Mouse (Mus musculus): Measurements from ENCODE around the gene 1700029I15Rik. TPM values are rescaled to one million over a fixed set of nuclear protein-coding genes. Genes with fewer than 3 reads are reported as not detected.
"Not testable (repeated sequence)": the region's sequence is repeated elsewhere in the genome, so short reads cannot be mapped to it uniquely, and the experiment has no call there.

1700029I15Rik gene
- polyA plus RNA-seq, 1 experiment = 1.2 TPM

DNA sequence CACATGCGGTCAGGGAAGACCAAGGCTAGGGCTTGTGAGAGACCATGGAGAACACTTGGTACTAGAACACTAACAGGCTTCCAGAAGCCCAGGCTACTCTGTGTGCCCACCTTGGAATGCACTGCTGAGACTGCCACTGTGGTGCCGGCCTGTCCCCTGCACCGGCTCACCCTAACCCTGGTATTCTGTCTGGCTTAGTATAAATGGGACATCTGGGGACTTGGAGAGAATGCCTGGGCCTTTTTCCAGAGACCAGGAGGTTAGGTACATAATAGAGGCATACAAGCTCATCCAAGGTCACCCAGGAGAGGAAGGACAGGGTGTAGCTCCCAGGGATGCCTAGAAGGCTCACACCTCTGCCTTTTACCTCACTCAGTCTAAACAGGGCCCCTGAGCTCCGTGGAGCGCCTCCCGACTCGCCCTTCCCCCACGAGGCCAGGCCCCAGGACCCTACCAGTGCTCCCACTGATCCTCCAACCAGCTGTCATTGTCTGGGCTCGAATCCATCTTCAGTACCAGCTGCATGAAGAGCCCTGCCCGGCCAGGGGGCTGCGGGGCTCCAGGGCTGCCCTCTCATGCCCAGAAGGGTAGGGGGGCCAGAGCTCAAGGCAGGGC is 9.5 kb downstream of the 1700029I15Rik start:
- no peak for TF ChIP-seq EP300 (IDR thresholded peaks at IDR 0.05; ENCODE audit: insufficient read depth, low read depth, low read length)
- no peak for TF ChIP-seq CTCF (IDR thresholded peaks at IDR 0.05; ENCODE audit: low read depth, low read length)
- TF ChIP-seq POLR2A (IDR thresholded peaks at IDR 0.05; ENCODE audit: insufficient read depth, low read length) = no peak
- Histone ChIP-seq H3K4me1 (ENCODE audit: control insufficient read depth, insufficient read depth, low read length) (no peaks in the 10 kb centered on the region), H3K27ac (ENCODE audit: insufficient read depth, low read length) (no peak overlapping the region), H3K4me3 (ENCODE audit: low read depth, low read length) (0 out of 2 replicates have a peak overlapping the region, but pooled peaks have one; percentile 0), H3K9me3 (replicated peaks; ENCODE audit: control insufficient read depth, insufficient read depth, low read length, poor library complexity, severe bottlenecking) (no peaks in the 10 kb centered on the region), H3K9ac (ENCODE audit: low read depth, poor library complexity, severe bottlenecking) (no peak overlapping the region), H3K27me3 (ENCODE audit: control insufficient read depth, insufficient read depth, low read length, poor library complexity, severe bottlenecking) (no peaks in the 10 kb centered on the region), H3K36me3 (ENCODE audit: control insufficient read depth, insufficient read depth, low read length, poor library complexity, severe bottlenecking) (no peaks in the 10 kb centered on the region)

DNA sequence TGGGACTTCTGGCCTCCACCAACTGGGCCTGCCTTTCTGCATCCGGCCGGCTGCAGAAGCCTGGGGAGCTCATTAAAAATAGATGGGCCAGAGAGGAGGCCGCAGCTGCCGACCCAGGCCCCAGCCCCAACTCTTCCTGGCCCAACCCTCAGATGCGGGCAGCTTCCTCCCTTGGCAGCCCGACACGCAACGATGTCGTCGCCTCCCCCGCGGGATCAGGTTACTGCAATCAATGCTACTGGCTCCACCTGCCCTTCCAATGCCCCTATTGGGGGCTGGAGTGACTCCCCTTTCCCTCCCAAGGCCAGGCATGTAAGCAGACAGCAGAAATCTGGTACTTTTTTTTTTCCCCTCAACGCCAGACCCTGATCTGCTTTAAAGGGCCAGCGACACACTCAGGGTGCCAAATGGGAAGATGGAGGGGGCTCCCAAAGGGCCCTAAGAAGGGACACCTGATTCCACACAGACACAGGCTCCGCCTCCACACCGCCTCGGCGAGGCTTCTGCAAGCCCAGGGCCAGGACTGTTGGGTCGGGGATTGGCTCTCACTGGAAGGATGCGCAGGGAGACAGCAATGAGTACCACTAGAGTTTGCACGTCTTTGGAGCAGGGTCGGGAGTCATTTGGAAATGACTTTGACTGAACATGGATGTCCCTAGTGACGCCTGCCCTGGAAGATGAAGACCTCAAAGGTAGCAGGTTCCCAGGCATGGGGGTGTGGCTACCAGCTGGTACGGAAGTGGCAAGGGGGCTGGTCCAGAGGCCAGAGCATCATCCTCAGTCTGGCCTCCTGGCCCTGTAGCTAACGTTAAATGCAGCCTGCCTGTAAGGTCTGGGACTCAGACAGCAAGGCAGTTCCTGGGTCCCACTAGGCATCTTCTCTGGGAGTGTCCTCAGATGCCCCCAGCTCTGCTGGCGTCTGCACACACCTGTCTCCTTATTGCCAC is 10.3 kb downstream of the 1700029I15Rik start:
- no peaks in the 10 kb centered on the region for H3K4me1 ChIP-seq (ENCODE audit: control insufficient read depth, insufficient read depth, low read length)

DNA sequence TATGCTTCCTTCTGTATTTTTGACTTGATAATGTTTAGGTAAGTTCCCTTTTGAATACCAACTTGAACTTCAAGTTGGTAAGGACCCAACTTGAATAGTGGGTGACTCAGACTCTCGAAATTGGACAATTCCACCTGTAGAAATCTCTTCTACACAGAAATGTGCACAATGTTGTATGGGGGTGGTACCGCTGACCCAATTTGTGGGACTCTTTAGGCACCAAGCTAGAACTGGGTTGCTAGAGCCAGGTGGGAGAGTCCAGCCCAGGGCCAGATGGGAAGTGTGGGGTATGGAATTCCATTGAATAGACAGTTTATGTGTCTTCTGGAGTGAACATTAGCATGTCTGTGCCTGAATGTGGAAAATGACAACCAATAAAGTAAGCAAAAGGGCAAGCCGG is 13.2 kb downstream of the 1700029I15Rik start:
- Histone ChIP-seq H3K36me3 (ENCODE audit: control insufficient read depth, insufficient read depth, low read length, poor library complexity, severe bottlenecking) (no peaks in the 10 kb centered on the region), H3K4me3 (ENCODE audit: low read depth, low read length) (no peak overlapping the region), H3K4me1 (ENCODE audit: control insufficient read depth, insufficient read depth, low read length) (no peaks in the 10 kb centered on the region), H3K27me3 (ENCODE audit: control insufficient read depth, insufficient read depth, low read length, poor library complexity, severe bottlenecking) (no peaks in the 10 kb centered on the region), H3K9ac (ENCODE audit: low read depth, poor library complexity, severe bottlenecking) (no peak overlapping the region), H3K9me3 (replicated peaks; ENCODE audit: control insufficient read depth, insufficient read depth, low read length, poor library complexity, severe bottlenecking) (no peaks in the 10 kb centered on the region), H3K27ac (ENCODE audit: insufficient read depth, low read length) (no peak overlapping the region)
- TF ChIP-seq CTCF (IDR thresholded peaks at IDR 0.05; ENCODE audit: low read depth, low read length) = no peak
- no peak for TF ChIP-seq EP300 (IDR thresholded peaks at IDR 0.05; ENCODE audit: insufficient read depth, low read depth, low read length)
- TF ChIP-seq POLR2A (IDR thresholded peaks at IDR 0.05; ENCODE audit: insufficient read depth, low read length) = no peak

More for the DNA sequence above, 10.3 kb downstream of the 1700029I15Rik start:
- 0 out of 2 replicates have a peak overlapping the region, but pooled peaks have one; percentile 0 for H3K4me3 ChIP-seq (ENCODE audit: low read depth, low read length)
- H3K36me3 ChIP-seq (ENCODE audit: control insufficient read depth, insufficient read depth, low read length, poor library complexity, severe bottlenecking) = no peaks in the 10 kb centered on the region
- H3K9me3 ChIP-seq (replicated peaks; ENCODE audit: control insufficient read depth, insufficient read depth, low read length, poor library complexity, severe bottlenecking) = no peaks in the 10 kb centered on the region
- TF ChIP-seq EP300 (IDR thresholded peaks at IDR 0.05; ENCODE audit: insufficient read depth, low read depth, low read length) = no peak
- TF ChIP-seq CTCF (IDR thresholded peaks at IDR 0.05; ENCODE audit: low read depth, low read length) = no peak
- TF ChIP-seq POLR2A (IDR thresholded peaks at IDR 0.05; ENCODE audit: insufficient read depth, low read length) = no peak
- no peaks in the 10 kb centered on the region for H3K27me3 ChIP-seq (ENCODE audit: control insufficient read depth, insufficient read depth, low read length, poor library complexity, severe bottlenecking)
- no peak overlapping the region for H3K27ac ChIP-seq (ENCODE audit: insufficient read depth, low read length)
- H3K9ac ChIP-seq (ENCODE audit: low read depth, poor library complexity, severe bottlenecking) = no peak overlapping the region

DNA sequence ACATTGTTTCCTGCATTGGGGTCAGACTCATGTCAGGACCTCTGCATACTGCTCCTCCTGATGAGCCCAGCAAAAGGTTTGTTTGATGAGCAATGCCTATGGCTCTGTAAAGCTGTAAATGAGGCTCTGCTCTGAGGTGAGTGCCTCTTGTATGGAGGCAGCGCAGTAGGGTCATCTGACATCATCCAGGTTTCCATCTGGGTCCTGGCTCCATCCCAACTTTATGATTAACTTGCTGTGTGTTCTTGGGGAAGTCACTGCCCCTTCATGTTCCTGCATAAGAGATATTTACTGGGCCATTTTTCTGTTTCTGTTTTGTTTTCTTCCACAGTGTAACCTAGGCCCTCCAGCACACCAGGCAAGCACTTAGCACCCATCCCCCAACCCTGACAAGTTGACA is 15.1 kb downstream of the 1700029I15Rik start:
- H3K9ac ChIP-seq (ENCODE audit: low read depth, poor library complexity, severe bottlenecking) = no peak overlapping the region
- no peak overlapping the region for H3K27ac ChIP-seq (ENCODE audit: insufficient read depth, low read length)
- TF ChIP-seq EP300 (IDR thresholded peaks at IDR 0.05; ENCODE audit: insufficient read depth, low read depth, low read length) (no peak), CTCF (IDR thresholded peaks at IDR 0.05; ENCODE audit: low read depth, low read length) (no peak), POLR2A (IDR thresholded peaks at IDR 0.05; ENCODE audit: insufficient read depth, low read length) (no peak)
- H3K9me3 ChIP-seq (replicated peaks; ENCODE audit: control insufficient read depth, insufficient read depth, low read length, poor library complexity, severe bottlenecking) = no peaks in the 10 kb centered on the region
- peaks cover 2% of the 10 kb centered on the region for H3K4me1 ChIP-seq (ENCODE audit: control insufficient read depth, insufficient read depth, low read length)
- H3K36me3 ChIP-seq (ENCODE audit: control insufficient read depth, insufficient read depth, low read length, poor library complexity, severe bottlenecking) = no peaks in the 10 kb centered on the region
- H3K27me3 ChIP-seq (ENCODE audit: control insufficient read depth, insufficient read depth, low read length, poor library complexity, severe bottlenecking) = no peaks in the 10 kb centered on the region
- H3K4me3 ChIP-seq (ENCODE audit: low read depth, low read length) = no peak overlapping the region

DNA sequence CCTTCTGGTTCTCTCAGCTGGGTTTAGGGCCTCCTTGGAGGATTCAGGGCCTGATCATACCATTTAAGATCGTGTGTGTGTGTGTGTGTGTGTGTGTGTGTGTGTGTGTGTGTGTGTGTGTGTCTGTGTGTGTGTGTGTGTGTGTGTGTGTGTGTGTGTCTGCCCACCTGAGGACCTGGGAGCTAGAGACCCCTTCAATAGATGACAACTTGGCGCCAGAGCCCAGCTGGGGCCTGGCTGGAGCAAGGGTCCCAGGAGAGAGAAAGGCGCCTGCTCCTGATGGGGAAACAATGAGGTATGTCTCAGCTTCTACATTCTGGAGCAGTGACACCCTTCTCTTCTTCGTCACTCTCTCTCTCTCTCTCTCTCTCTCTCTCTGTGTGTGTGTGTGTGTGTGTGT is 17.5 kb downstream of the 1700029I15Rik start:
- H3K4me3 ChIP-seq (ENCODE audit: low read depth, low read length); H3K9me3 ChIP-seq (replicated peaks; ENCODE audit: control insufficient read depth, insufficient read depth, low read length, poor library complexity, severe bottlenecking); H3K27ac ChIP-seq (ENCODE audit: insufficient read depth, low read length); H3K27me3 ChIP-seq (ENCODE audit: control insufficient read depth, insufficient read depth, low read length, poor library complexity, severe bottlenecking); H3K4me1 ChIP-seq (ENCODE audit: control insufficient read depth, insufficient read depth, low read length); H3K9ac ChIP-seq (ENCODE audit: low read depth, poor library complexity, severe bottlenecking); H3K36me3 ChIP-seq (ENCODE audit: control insufficient read depth, insufficient read depth, low read length, poor library complexity, severe bottlenecking): not testable (repeated sequence)

DNA sequence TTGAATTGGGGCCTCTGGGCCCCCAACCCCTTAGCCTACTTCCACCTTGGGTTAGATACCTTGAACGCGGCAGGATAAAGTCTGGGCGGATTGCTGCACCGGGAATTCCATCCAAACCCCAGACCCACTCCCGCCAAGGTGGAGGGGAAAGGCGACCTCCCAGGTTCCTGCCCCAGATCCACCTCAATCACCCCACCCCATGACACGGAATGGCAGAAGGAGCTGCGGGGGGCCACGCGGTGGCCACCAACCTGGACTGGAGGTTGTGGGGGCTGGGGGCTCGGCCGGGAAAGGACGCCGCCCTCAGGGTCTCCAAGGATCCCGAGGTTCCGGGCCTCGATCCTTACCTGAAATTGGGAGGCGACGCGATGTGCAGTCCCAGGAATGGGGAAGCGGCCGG is 18.3 kb downstream of the 1700029I15Rik start:
- Histone ChIP-seq H3K9ac (ENCODE audit: low read depth, poor library complexity, severe bottlenecking) (peak overlapping the region; percentile 87), H3K9me3 (replicated peaks; ENCODE audit: control insufficient read depth, insufficient read depth, low read length, poor library complexity, severe bottlenecking) (no peaks in the 10 kb centered on the region), H3K36me3 (ENCODE audit: control insufficient read depth, insufficient read depth, low read length, poor library complexity, severe bottlenecking) (no peaks in the 10 kb centered on the region), H3K4me3 (ENCODE audit: low read depth, low read length) (peak overlapping the region; percentile 85), H3K27ac (ENCODE audit: insufficient read depth, low read length) (no peak overlapping the region), H3K4me1 (ENCODE audit: control insufficient read depth, insufficient read depth, low read length) (peaks cover 2% of the 10 kb centered on the region), H3K27me3 (ENCODE audit: control insufficient read depth, insufficient read depth, low read length, poor library complexity, severe bottlenecking) (no peaks in the 10 kb centered on the region)
- TF ChIP-seq EP300 (IDR thresholded peaks at IDR 0.05; ENCODE audit: insufficient read depth, low read depth, low read length) (no peak), CTCF (IDR thresholded peaks at IDR 0.05; ENCODE audit: low read depth, low read length) (no peak), POLR2A (IDR thresholded peaks at IDR 0.05; ENCODE audit: insufficient read depth, low read length) (no peak)

All from ES-Bruce4 (cell line).